Mouse (Mus musculus): ENCODE results near the gene Dnajc3. TPM values are rescaled to one million over a fixed set of nuclear protein-coding genes. Genes with fewer than 3 reads are reported as not detected.

Dnajc3 gene
- polyA plus RNA-seq, 1 experiment = 22.7 TPM

- no peak overlapping the region for H3K4me3 ChIP-seq (replicated peaks; ENCODE audit: extremely low read depth, low read depth, low read length)
- no peak for DNase-seq
- no peak for TF ChIP-seq CTCF (IDR thresholded peaks at IDR 0.05; ENCODE audit: insufficient read depth, low read length)
- TF ChIP-seq POLR2A (IDR thresholded peaks at IDR 0.05; ENCODE audit: borderline replicate concordance, extremely low read depth, low read depth, low read length) = no peak
- 65% methylated on average over 3 of the region's 3 CpGs for WGBS
- peaks cover 7% of the 10 kb centered on the region for H3K4me1 ChIP-seq (ENCODE audit: control insufficient read depth, insufficient read depth, low read length)
Observed at GRCm38 (mm10) chr14:118928565-118928964, 9.2 kb upstream of the Dnajc3 start.

GRCm38 (mm10) chr14:118929779-118930178 is 8.0 kb upstream of the Dnajc3 start:
- Histone ChIP-seq H3K4me3 (replicated peaks; ENCODE audit: extremely low read depth, low read depth, low read length) (no peak overlapping the region), H3K4me1 (ENCODE audit: control insufficient read depth, insufficient read depth, low read length) (peaks cover 5% of the 10 kb centered on the region)
- TF ChIP-seq CTCF (IDR thresholded peaks at IDR 0.05; ENCODE audit: insufficient read depth, low read length) (no peak), POLR2A (IDR thresholded peaks at IDR 0.05; ENCODE audit: borderline replicate concordance, extremely low read depth, low read depth, low read length) (no peak)
- no peak for DNase-seq
- 47% methylated on average over 2 of the region's 2 CpGs for WGBS

GRCm38 (mm10) chr14:118930777-118931176 is 7.0 kb upstream of the Dnajc3 start:
- 56% methylated on average over 2 of the region's 2 CpGs for WGBS
- TF ChIP-seq POLR2A (IDR thresholded peaks at IDR 0.05; ENCODE audit: borderline replicate concordance, extremely low read depth, low read depth, low read length) = no peak
- no peak for TF ChIP-seq CTCF (IDR thresholded peaks at IDR 0.05; ENCODE audit: insufficient read depth, low read length)
- Histone ChIP-seq H3K4me3 (replicated peaks; ENCODE audit: extremely low read depth, low read depth, low read length) (no peak overlapping the region), H3K4me1 (ENCODE audit: control insufficient read depth, insufficient read depth, low read length) (peaks cover 5% of the 10 kb centered on the region; the same call in 1 of the 2 replicates)
- no peak for DNase-seq

GRCm38 (mm10) chr14:118931181-118931580 is 6.6 kb upstream of the Dnajc3 start:
- no peak for DNase-seq
- WGBS = 96% methylated on average over 2 of the region's 2 CpGs
- no peak for TF ChIP-seq POLR2A (IDR thresholded peaks at IDR 0.05; ENCODE audit: borderline replicate concordance, extremely low read depth, low read depth, low read length)
- TF ChIP-seq CTCF (IDR thresholded peaks at IDR 0.05; ENCODE audit: insufficient read depth, low read length) = no peak
- Histone ChIP-seq H3K4me3 (replicated peaks; ENCODE audit: extremely low read depth, low read depth, low read length) (no peak overlapping the region), H3K4me1 (ENCODE audit: control insufficient read depth, insufficient read depth, low read length) (peaks cover 5% of the 10 kb centered on the region; the same call in 1 of the 2 replicates)

- Histone ChIP-seq H3K4me1 (ENCODE audit: control insufficient read depth, insufficient read depth, low read length) (peaks cover 8% of the 10 kb centered on the region; the same call in 1 of the 2 replicates), H3K4me3 (replicated peaks; ENCODE audit: extremely low read depth, low read depth, low read length) (no peak overlapping the region)
- DNase-seq = no peak
- TF ChIP-seq POLR2A (IDR thresholded peaks at IDR 0.05; ENCODE audit: borderline replicate concordance, extremely low read depth, low read depth, low read length) (no peak), CTCF (IDR thresholded peaks at IDR 0.05; ENCODE audit: insufficient read depth, low read length) (no peak)
- WGBS = 51% methylated on average over 8 of the region's 8 CpGs
Observed at GRCm38 (mm10) chr14:118932956-118933355, 4.8 kb upstream of the Dnajc3 start.

GRCm38 (mm10) chr14:118934686-118935085 is 3.1 kb upstream of the Dnajc3 start:
- no peak for DNase-seq
- TF ChIP-seq POLR2A (IDR thresholded peaks at IDR 0.05; ENCODE audit: borderline replicate concordance, extremely low read depth, low read depth, low read length) (no peak), CTCF (IDR thresholded peaks at IDR 0.05; ENCODE audit: insufficient read depth, low read length) (no peak)
- H3K4me1 ChIP-seq (ENCODE audit: control insufficient read depth, insufficient read depth, low read length) = peaks cover 8% of the 10 kb centered on the region
- 89% methylated on average over 9 of the region's 9 CpGs for WGBS
- H3K4me3 ChIP-seq (replicated peaks; ENCODE audit: extremely low read depth, low read depth, low read length) = no peak overlapping the region

GRCm38 (mm10) chr14:118936236-118936635 is 1.5 kb upstream of the Dnajc3 start:
- DNase-seq = no peak
- Histone ChIP-seq H3K4me3 (replicated peaks; ENCODE audit: extremely low read depth, low read depth, low read length) (no peak overlapping the region), H3K4me1 (ENCODE audit: control insufficient read depth, insufficient read depth, low read length) (peaks cover 11% of the 10 kb centered on the region)
- TF ChIP-seq CTCF (IDR thresholded peaks at IDR 0.05; ENCODE audit: insufficient read depth, low read length) (no peak), POLR2A (IDR thresholded peaks at IDR 0.05; ENCODE audit: borderline replicate concordance, extremely low read depth, low read depth, low read length) (no peak)
- WGBS = 78% methylated on average over 3 of the region's 3 CpGs

- TF ChIP-seq CTCF (IDR thresholded peaks at IDR 0.05; ENCODE audit: insufficient read depth, low read length) (no peak), POLR2A (IDR thresholded peaks at IDR 0.05; ENCODE audit: borderline replicate concordance, extremely low read depth, low read depth, low read length) (no peak)
- peak overlapping the region; percentile 49 for H3K4me3 ChIP-seq (replicated peaks; ENCODE audit: extremely low read depth, low read depth, low read length)
- WGBS = 40% methylated on average over 4 of the region's 4 CpGs
- H3K4me1 ChIP-seq (ENCODE audit: control insufficient read depth, insufficient read depth, low read length) = peaks cover 11% of the 10 kb centered on the region
- no peak for DNase-seq
Observed at GRCm38 (mm10) chr14:118936952-118937351, 824 bp upstream of the Dnajc3 start.

- Histone ChIP-seq H3K4me3 (replicated peaks; ENCODE audit: extremely low read depth, low read depth, low read length) (peak overlapping the region; percentile 82), H3K4me1 (ENCODE audit: control insufficient read depth, insufficient read depth, low read length) (peaks cover 11% of the 10 kb centered on the region)
- WGBS = under 1% methylated on average over 7 of the region's 7 CpGs
- no peak for DNase-seq
- TF ChIP-seq POLR2A (IDR thresholded peaks at IDR 0.05; ENCODE audit: borderline replicate concordance, extremely low read depth, low read depth, low read length) = no peak
- TF ChIP-seq CTCF (IDR thresholded peaks at IDR 0.05; ENCODE audit: insufficient read depth, low read length) = no peak
Observed at GRCm38 (mm10) chr14:118938551-118938950, 775 bp downstream of the Dnajc3 start.

- TF ChIP-seq POLR2A (IDR thresholded peaks at IDR 0.05; ENCODE audit: borderline replicate concordance, extremely low read depth, low read depth, low read length) (no peak), CTCF (IDR thresholded peaks at IDR 0.05; ENCODE audit: insufficient read depth, low read length) (no peak)
- Histone ChIP-seq H3K4me3 (replicated peaks; ENCODE audit: extremely low read depth, low read depth, low read length) (no peak overlapping the region), H3K4me1 (ENCODE audit: control insufficient read depth, insufficient read depth, low read length) (peaks cover 11% of the 10 kb centered on the region)
- WGBS = 67% methylated on average over 4 of the region's 4 CpGs
- DNase-seq = no peak
Observed at GRCm38 (mm10) chr14:118940796-118941495, 3.2 kb downstream of the Dnajc3 start.
